Mouse (Mus musculus) kidney, postnatal 4 days (tissue): Measurements from ENCODE around the gene Znrf2.
"Not testable (repeated sequence)": the region's sequence is repeated elsewhere in the genome, so short reads cannot be mapped to it uniquely, and the experiment has no call there.

Source experiments
- DNase-seq, 2 experiments: peaks; one replicate each; pipeline ENCODE4 v3.0.0; 2021; ENCODE audit warnings: mixed read lengths in 2 of 2

Znrf2 gene

GRCm38 (mm10) chr6:54809531-54810313 lies 7.0 kb upstream of the Znrf2 start:
- DNase-seq, result peak; percentile 52 to 70

DNA sequence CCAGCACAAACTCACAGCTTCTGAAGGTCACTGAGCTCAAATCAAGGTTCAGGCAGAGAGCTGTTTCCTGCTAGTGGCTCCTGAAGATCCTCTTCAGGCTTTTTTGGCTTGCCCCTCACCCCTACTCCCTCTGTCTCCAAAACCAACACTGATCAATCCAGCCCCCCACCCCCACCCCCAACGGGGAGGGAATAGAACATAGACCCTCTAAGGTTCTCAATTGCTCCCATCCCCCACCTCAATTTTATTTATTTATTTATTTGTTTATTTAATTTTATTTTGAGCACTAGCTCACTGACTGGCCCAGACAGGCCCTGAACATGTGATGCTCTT lies 6.4 kb upstream of the Znrf2 start:
- DNase-seq, result no peak

GRCm38 (mm10) chr6:54811546-54812250 lies 5.0 kb upstream of the Znrf2 start:
- peak; percentile 62 to 70 for DNase-seq

- peak in 1 of 2 experiments; percentile 59 for DNase-seq
These were observed 4.4 kb upstream of the Znrf2 start for GRCm38 (mm10) chr6:54812276-54812675.

- DNase-seq, result no peak
These were observed 1.1 kb upstream of the Znrf2 start for GRCm38 (mm10) chr6:54815428-54816130.

DNA sequence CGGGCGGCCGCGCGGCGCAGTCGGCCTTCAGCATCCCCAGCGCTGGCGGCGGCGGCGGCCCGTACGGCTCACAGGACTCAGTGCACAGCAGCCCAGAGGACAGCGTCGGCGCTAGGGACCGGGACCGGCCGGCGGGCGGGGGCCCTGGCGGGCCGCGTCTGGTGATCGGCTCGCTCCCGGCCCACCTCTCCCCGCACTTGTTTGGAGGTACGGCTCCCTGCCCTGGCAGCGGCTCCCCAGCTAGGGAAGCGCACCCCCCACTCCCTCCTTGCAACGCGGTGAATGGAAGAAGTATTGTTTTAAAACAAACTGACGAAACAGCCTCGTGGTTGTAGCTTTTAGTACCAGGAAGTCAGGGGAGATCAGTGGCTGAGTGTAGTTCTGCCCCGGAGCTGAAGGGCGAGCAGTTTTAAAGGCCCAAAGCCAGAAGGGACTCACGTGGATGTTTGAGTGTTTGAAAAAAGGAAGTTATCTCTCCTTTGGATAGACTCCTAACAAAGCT lies 601 bp downstream of the Znrf2 start:
- peak; percentile 58 to 75 for DNase-seq

- DNase-seq, result no peak
These were observed 1.7 kb downstream of the Znrf2 start for GRCm38 (mm10) chr6:54818389-54818788.

GRCm38 (mm10) chr6:54819272-54819671 lies 2.6 kb downstream of the Znrf2 start:
- DNase-seq, result no peak

DNA sequence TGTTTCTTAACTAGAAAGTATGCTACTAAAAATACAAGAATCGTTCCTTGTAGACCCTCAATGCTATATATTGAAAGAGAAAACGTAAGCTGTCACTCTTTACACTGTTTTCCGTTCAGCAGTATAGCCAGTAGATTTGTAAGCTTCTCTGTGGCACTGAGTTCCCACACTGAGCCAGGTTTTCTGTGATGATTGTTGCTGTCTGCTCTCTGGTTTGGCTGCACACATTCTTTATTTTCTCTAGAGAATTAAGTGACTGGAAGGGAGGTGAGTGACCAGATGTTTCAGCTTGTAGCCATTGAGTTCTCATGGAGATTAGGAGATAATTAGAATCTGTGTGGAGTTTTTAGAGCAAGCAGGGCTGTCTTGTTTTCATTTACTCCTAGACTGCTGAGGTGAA lies 3.0 kb downstream of the Znrf2 start:
- no peak for DNase-seq

DNA sequence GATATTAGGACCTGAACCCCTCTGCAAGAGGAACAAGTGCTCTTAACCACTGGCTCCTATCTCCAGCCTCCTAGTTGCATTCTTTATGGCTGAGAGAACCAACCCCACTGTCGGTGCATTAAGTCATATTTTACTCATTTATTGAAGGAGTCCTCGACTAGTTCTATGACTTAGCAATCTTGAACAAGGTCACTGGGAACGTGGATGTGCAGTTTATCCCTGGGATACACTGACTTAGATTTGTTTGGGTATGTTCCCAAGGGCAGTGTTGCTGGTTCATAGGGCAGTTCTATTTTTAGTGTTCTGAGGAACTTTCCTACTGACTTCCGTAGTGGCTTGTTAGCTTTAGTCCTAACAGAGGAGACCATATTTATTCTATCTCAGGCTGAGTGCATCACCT lies 5.6 kb downstream of the Znrf2 start:
- DNase-seq, result no peak

DNA sequence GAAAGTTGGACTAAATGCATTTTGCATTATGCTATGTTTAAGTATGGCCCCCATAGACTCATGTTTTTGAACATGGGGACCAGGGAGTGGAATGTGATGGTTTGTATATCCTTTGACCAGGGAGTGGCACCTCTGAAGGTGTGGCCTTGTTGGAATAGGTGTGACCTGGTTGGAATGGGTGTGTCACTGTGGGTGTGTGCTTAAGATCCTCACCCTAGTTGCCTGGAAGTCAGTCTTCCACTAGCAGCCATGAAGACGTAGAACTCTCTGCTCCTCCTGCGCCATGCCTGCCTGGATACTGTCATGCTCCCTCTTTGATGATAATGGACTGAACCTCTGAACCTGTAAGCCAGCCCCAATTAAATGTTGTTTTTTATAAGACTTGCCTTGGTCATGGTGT lies 7.8 kb downstream of the Znrf2 start:
- not testable (repeated sequence) for DNase-seq

DNA sequence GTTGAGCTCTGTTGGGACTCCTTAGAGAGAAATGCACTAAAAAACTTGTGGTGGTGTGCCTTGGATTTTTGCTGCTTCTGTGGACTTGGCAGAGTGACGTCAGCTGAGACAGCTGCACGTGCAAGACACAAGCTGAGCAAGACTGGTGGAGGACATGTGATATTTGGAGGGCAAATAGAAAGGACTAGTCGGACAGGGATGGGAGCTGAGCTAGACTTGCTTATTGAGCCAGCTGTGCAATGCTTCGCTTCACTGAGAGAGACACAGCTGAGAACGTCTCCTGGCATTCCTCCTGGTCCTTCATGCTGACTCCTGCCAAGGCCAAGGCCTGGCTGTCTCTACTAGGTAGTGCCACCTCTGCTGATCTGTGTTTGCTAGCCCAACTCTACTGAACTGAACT lies 10.8 kb downstream of the Znrf2 start:
- DNase-seq, result peak in 1 of 2 experiments; percentile 17

- DNase-seq, result no peak
These were observed 11.6 kb downstream of the Znrf2 start for GRCm38 (mm10) chr6:54828274-54828673.

DNA sequence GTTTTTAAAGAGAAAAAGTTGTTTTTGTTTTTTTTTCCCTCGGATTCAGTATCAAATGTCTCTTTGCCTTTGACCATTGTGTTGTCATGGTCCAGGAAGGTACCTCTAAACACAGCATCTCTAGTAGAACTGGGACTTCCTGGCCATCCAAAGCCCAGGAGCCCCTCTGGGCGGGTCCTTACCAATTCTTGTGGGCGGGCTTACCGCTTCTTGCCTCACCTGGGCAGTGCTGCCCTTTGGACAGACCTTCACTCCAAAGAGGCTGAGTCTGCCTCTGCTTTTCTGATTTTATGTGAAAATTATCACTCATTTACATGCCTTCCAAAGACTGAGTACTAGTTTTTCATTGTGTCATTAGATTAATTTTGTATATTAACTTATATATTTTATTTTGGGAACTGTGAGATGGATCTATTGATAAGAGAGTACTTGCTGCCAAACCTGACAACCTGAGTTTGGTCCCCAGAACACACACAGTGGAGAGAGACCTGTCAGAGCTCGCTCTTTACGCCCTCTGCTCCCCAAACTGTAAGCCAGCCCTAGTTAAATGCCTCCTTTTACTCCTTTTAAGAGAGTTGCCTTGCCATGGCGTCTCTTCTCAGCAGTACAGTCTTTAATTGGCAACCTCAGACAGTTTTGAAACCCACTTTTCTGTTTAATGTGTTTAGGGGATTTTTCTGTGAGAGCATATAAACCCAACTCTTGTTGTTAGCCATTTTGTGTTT lies 13.5 kb downstream of the Znrf2 start:
- DNase-seq, result peak in 1 of 2 experiments; percentile 27

DNA sequence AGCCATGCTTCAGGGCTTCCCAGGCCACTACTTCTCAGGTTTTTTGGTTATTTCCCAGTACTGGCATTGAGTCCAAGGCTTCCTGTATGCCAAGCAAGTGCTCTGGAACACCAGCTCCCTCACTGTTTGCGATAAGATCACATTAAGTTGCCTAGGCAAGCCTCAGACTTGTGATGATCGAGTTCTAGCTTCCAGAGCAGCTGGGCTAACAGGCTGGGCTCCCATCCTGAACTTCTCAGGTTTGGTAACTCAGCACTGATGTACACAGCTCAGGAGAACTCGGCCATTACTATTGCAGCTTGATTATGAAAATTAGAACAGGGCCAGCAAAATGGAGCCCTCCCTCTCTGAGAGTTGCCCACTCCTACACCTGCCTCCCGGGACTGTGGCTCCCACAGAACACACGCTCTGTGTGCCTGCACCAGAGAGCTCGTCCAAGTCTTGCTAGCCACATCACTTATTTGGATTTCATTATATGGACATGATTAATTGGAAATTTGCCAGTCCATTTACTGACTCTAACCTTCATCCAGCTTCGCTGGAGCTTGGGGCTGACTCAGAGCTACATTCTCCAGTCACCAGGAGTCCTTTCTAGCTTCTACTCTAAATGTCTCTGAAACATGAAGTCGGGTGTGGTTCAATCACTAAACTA lies 14.5 kb downstream of the Znrf2 start:
- DNase-seq, result no peak

- DNase-seq, result no peak
These were observed 16.7 kb downstream of the Znrf2 start for GRCm38 (mm10) chr6:54833427-54833826.

GRCm38 (mm10) chr6:54836666-54837065 lies 19.9 kb downstream of the Znrf2 start:
- DNase-seq, result no peak

DNA sequence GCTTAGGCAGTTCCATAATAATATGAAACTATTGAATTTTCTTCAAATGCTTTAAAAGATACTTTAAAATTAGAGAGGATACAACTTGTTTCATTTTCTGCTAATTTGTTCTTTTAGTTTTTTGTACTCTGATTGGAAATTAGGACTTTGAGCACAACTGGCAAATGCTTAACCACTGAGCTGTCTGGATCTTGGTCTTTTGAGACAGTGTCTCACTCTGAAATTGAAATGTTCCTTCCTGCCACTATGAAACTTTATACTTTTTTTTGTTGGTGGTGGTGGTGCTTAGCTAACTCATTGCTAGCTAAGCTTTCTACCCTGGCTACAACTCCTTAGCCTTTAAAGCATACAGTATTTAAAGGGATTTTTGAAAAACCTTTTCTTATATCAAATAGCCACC lies 24.7 kb downstream of the Znrf2 start:
- DNase-seq, result no peak

GRCm38 (mm10) chr6:54842041-54842440 lies 25.3 kb downstream of the Znrf2 start:
- no peak for DNase-seq

DNA sequence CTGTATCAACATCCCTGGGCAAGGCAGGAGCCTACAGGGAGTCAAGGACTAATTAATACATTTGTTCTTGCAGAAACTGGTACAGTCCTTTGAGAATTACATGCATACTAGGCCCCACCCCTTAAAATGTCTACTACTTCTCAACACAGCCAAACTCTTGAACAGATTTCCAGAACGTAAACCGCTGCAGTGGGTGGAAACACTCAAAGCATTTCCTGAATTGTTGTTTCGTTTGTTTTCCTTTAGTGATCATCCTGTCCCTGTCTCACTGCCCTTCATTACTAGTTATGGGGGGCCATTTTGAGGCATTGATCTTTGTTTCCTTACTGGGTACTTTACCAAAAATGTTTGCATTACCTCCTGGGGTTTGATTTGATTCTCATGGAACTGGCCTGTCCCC lies 31.8 kb downstream of the Znrf2 start:
- no peak for DNase-seq

DNA sequence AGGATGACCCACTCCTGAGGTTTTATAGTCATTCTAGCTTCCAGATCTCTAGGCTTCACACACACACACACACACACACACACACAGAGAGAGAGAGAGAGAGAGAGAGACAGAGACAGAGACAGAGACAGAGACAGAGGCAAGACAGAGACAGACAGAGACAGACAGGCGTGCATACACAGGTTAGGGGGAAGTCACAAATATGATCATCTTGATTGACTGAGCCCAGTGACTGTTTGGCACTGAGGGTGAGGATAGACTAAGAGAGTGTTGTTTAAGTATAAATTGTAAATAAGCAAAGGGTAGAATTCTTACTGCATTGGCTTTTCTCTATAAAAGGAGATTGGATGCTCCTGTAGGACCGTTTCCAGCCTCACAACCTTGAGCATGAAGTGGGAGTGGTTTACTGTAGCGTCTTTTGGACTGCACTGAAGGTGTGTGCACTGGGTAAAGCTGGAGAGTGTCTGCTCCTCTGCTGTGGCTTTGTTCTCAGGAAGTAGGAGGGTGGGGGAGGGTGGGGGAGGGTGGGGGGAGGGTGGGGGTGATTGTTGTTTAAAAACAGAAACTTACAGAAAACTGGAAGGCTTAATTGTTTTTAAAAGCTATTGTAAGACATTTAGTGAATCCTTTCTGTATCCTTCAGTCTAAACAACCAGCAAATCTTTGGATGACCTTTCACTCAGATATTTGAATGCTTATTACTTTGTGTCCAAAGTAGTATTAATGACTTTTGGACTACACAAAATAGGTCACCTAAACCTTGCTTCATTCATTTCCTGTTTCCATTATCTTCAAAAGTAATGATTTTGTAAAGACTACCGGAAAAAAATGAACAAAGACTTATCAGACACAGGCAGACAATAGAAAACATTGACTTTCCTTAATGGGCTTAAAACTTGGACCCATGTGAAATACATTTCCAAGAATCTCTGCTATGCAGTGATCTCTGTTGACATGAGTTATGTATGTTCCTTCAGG lies 32.8 kb downstream of the Znrf2 start:
- no peak for DNase-seq
